ENCODE assay signal across 18 mouse cellular contexts in the genomic region with DNA sequence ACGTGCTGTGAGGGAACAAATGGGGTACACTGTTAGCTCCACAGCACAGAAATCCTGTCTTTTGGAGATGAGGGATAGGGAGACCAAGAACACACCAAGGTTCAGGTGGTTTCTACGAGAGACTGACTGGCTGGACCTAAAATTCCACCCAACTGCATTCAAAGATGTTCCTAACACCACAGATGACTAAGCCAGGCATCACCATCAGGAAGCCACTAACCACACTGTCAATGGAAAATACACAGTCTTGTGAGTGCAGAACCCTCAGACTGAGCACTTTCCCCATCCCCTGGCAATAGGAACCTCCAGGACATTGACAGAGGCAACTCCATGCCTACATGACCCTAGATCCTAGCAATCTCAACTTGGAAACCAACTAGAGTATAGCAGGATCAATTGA.
"Had no signal": no experiment of that assay in that cellular context is flagged by ENCODE, and none has a peak within 500 bp of the region (broad histone marks: within the 10 kb centered on the region; RNA-seq: fewer than 3 reads in every experiment).

No protein-coding gene starts in this region.

- H3K9me3 ChIP-seq: midbrain, embryonic 10.5 days; midbrain, embryonic 12.5 days; neural tube, embryonic 13.5 days; neural tube, embryonic 15.5 days had no signal

- H3K9ac ChIP-seq: lung, embryonic 14.5 days; midbrain, embryonic 12.5 days; neural tube, embryonic 13.5 days; neural tube, embryonic 15.5 days had no signal

- H3K27ac ChIP-seq: midbrain, embryonic 10.5 days; midbrain, embryonic 12.5 days; neural tube, embryonic 13.5 days; neural tube, embryonic 15.5 days had no signal

- H3K4me3 ChIP-seq: midbrain, embryonic 10.5 days; midbrain, embryonic 12.5 days; myocyte; neural tube, embryonic 13.5 days; neural tube, embryonic 15.5 days had no signal

- H3K27me3 ChIP-seq: midbrain, embryonic 12.5 days; neural tube, embryonic 13.5 days; neural tube, embryonic 15.5 days had no signal

- H3K4me1 ChIP-seq: midbrain, embryonic 10.5 days; midbrain, embryonic 12.5 days; neural tube, embryonic 13.5 days; neural tube, embryonic 15.5 days had no signal

- ATAC-seq: midbrain, embryonic 16.5 days had no signal

- H3K36me3 ChIP-seq: midbrain, embryonic 10.5 days; midbrain, embryonic 12.5 days; neural tube, embryonic 13.5 days; neural tube, embryonic 15.5 days had no signal

- H3K4me2 ChIP-seq: lung, embryonic 14.5 days; midbrain, embryonic 12.5 days; neural tube, embryonic 13.5 days; neural tube, embryonic 15.5 days had no signal

- DNase-seq: lung, embryonic 14.5 days; lung, postnatal 10 days; lung, postnatal 4 days; midbrain, embryonic 14.5 days; retina, postnatal 1 day; right cerebral cortex, adult 18-20 months; right cerebral cortex, postnatal 25 days; right cerebral cortex, postnatal 4 days; spleen, adult 18-20 months; thymus, adult 18-20 months; thymus, postnatal 14 days; thymus, postnatal 36 days had no signal
